Mouse (Mus musculus) lung, postnatal 25 days (tissue): ENCODE measurements at regions not wholly inside any gene's neighbourhood (a gene's known extent, or its start where the extent isn't known, plus 50 kb on each side); places are given as distances from the start of the nearest gene placed in this dataset.

Experiments used
- DNase-seq: peaks from one replicate; pipeline ENCODE4 v3.0.0; 2022; ENCODE audit warnings: low spot score

- peak; percentile 32 for DNase-seq
Measured at GRCm38 (mm10) chr8:90635766-90636492, 181.3 kb downstream of the Gm19935 start.

DNA sequence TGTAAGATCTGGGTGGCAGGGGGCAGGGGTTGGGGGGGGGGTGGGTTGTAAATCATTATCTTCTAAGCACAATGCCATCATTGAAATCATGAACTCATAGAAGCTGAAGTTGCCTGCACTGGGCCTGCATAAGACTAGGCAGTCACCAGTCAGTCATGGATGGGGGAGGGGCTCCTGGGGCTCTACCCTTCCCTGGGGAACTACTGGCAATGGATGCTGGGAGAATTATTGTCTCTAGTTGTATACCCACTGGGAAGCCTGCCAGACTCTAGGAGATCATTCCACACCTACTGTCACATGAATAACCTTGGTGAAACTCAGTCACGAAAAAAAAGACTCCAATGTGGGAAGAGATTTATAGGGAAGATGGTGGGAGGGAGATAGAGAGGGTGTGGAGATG, 186.4 kb downstream of the Gm19935 start:
- DNase-seq: no peak

- no peak for DNase-seq
Measured at GRCm38 (mm10) chr8:90608410-90608809, 208.8 kb downstream of the Gm19935 start.

- DNase-seq: no peak
Measured at GRCm38 (mm10) chr8:90600946-90601695, 216.1 kb downstream of the Gm19935 start.

GRCm38 (mm10) chr8:90597376-90597775, 219.8 kb downstream of the Gm19935 start:
- DNase-seq: no peak

GRCm38 (mm10) chr8:90579426-90579825, 231.3 kb upstream of the Tox3 start:
- no peak for DNase-seq

- no peak for DNase-seq
Measured at GRCm38 (mm10) chr8:90576976-90577375, 228.8 kb upstream of the Tox3 start.

GRCm38 (mm10) chr8:90574676-90575075, 226.5 kb upstream of the Tox3 start:
- DNase-seq: no peak

DNA sequence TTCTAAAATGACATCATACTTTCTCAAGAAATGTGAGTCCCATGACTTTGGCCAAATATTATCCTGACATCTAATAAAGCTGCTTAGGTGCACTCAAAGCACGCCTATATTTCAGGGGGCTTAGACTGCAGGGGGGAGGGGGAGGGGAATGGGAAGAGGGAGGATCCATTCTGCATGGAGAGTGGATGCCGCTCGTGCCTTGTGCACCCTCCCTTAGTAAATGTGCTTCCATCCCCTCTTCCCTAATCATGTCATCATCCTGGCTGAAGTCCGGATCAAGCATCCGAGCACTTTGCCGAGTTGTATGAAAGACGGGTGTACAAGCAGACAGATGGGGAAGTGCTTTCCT, 207.9 kb upstream of the Tox3 start:
- no peak for DNase-seq

DNA sequence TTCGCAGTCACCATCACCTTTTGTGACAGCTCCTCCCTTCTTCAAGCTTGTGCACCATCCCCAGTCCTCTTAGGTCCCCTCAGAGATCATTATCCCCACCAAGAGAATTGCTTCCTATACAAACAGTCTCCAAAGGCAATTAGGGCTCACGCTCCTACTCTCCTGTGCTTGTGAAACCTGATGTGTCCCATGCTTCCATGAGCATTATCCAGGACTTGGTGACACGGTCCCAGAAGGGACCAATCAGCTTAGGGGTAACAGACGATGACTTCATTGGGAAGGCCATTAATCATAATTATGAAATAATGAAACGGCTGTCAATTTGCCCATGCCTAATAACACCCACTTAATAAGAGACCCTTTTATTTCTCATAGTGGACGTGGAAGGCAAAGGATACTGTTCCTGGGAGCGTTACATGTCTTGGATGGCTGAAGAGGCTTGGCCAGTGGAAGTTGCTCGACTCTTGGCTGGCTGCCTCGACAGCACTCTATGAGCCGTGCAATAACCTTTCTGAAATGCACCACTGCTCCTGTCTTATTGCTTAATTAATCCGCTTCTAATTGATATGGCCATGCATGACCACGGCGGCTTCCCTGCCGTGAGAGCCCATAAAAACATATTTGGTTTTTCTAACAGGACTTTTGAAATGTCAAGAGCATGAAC, 207.4 kb upstream of the Tox3 start:
- no peak for DNase-seq

DNA sequence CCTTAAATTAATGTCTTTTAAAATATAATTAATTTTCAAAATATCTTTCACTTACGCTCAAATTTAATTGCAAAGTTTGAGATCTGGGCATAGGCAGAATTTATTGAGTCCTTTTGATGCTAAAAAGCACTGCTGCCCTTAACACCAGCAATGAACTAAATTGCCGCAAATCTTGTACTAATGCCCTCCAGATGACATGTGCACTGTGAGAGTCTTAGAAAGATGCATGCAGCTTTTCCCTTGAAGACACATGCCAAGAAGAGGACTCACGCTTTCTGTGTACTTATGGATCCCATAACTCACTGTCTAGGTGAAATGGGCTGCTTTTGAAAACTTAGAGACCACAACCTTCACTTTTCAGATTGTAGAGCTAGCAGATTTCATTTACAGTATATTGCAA, 199.1 kb upstream of the Tox3 start:
- DNase-seq: no peak

GRCm38 (mm10) chr8:90542619-90543018, 194.5 kb upstream of the Tox3 start:
- DNase-seq: no peak

DNA sequence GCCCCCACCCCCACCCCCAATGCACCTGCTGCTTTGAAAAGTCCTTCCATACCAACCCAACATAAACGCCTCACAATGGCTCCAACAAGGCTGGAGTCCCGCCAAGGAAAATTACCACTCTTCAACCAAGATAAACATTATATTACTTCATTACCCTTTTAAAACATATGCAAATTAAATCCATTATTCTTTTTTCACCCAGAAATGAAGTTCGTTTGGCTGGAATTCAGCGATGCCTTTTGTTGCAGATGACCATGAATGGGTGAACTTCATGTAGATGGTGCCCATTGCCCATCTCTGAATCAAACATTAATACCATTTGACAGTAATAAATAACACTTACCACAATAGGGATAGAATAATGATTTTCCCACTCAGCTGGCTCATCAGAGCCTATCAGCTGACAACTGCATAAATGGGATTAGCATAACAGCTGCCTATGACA, 188.1 kb upstream of the Tox3 start:
- DNase-seq: no peak

- no peak for DNase-seq
Measured at GRCm38 (mm10) chr8:90535515-90536156, 187.5 kb upstream of the Tox3 start.

GRCm38 (mm10) chr8:90521393-90521792, 173.2 kb upstream of the Tox3 start:
- no peak for DNase-seq

- DNase-seq: no peak
Measured at GRCm38 (mm10) chr8:90520186-90520585, 172.0 kb upstream of the Tox3 start.

DNA sequence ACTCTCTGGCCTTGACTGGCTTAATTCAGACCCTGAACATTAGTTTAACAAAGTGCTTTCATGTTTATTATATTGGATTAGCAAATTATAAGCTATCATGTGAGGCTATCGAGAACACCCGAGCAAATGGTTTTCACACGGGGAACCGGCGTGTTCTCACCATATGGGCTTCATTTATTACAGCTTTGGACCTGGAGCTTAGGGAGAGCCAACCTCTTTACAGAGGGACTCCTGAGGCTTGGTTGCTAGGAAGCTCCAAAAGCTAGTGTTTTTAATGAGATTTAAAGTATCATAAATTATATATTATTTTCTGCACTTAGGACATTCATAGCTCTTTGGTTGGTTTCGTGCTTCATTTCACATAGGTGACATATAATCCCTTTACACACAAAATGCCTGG, 171.4 kb upstream of the Tox3 start:
- no peak for DNase-seq

GRCm38 (mm10) chr8:90514191-90514590, 166.0 kb upstream of the Tox3 start:
- no peak for DNase-seq

- DNase-seq: no peak
Measured at GRCm38 (mm10) chr8:90513601-90514000, 165.5 kb upstream of the Tox3 start.

DNA sequence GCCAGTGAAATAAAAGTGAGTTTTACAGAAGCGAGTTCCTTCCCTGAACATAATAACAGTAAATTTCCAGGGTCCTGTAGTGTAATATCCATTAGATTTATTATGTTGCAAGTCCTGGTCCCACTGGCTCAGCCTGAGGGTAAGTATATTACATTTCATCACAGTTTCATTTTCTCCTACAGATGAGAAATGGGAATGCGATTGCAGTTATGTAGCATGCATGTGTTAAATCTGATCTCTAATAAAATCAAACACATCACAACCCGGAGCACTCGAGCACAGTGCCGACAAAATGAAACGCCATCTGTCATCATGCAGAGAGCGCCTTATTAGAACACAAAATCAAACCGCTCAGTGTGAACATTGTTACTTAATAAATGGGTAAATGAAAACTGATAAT, 165.0 kb upstream of the Tox3 start:
- DNase-seq: no peak

DNA sequence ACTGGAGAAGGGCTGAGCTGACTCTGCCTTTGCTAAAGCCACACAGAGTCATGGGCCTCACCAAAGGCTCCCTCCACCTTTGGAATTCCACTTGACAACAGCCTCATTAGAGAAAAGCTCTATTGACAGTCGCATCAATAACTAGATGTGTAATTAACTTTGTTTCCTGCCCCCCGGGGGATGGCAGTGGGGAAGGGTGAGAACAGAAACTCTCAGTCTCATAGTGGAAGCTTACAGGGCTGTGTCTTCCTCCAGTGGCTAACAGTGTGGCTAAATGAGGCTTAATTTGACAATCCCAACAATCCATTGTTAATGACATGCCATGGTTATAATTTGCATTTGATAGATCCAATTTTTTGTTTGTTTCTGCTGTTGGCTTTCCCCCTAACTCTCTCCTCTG, 164.5 kb upstream of the Tox3 start:
- no peak for DNase-seq

GRCm38 (mm10) chr8:90504521-90504920, 156.4 kb upstream of the Tox3 start:
- no peak for DNase-seq

- no peak for DNase-seq
Measured at GRCm38 (mm10) chr8:90503306-90503705, 155.2 kb upstream of the Tox3 start.
